ENCODE assay signal across 8 mouse cellular contexts in genomic region chr4:120161166-120161949, GRCm38 (mm10). TPM values are rescaled to one million over a fixed set of nuclear protein-coding genes. Genes with fewer than 3 reads are reported as not detected.
A peak's percentile ranks its signal among the peaks of the same experiment; 100 is the strongest.
DNase-seq lines count a peak whose midpoint lies in the region; ATAC-seq lines count a peak whose summit lies in the region.

Gene Edn2, plus strand, starts transcription at chr4:120161206.

- peak; percentile 3 for DNase-seq in embryonic facial prominence, embryonic 11.5 days (ENCODE audit: low spot score)
- DNase-seq in embryonic facial prominence, embryonic 10.5 days (ENCODE audit: low spot score) = no peak
- DNase-seq in adrenal gland, postnatal 14 days = peak; percentile 93
- peak; percentile 85 to 90 for DNase-seq in kidney, postnatal 4 days
- peak; percentile 60 for DNase-seq in ovary, postnatal 10 days (ENCODE audit: low spot score)
- DNase-seq in layer of hippocampus, postnatal 10 days (ENCODE audit: low spot score in 2 of 2) = no peak
- DNase-seq in layer of hippocampus, postnatal 36 days = no peak

- no peak within 1 kb of the TSS for H3K27ac ChIP-seq in embryonic facial prominence, embryonic 11.5 days (replicated peaks; ENCODE audit: low read depth, low read length)
- H3K27ac ChIP-seq in embryonic facial prominence, embryonic 10.5 days (replicated peaks) = no peak within 1 kb of the TSS
- H3K27ac ChIP-seq in heart, embryonic 15.5 days = 0 out of 2 replicates have a peak within 1 kb of the TSS, but pooled peaks have one; percentile 37

- H3K36me3 ChIP-seq in embryonic facial prominence, embryonic 11.5 days (replicated peaks; ENCODE audit: control insufficient read depth, insufficient read depth, low read depth, low read length) = no peaks in the 10 kb centered on the region
- H3K36me3 ChIP-seq in embryonic facial prominence, embryonic 10.5 days (replicated peaks) = no peaks in the 10 kb centered on the region
- H3K36me3 ChIP-seq in heart, embryonic 15.5 days = no peaks in the 10 kb centered on the region

- H3K9ac ChIP-seq in embryonic facial prominence, embryonic 11.5 days (replicated peaks; ENCODE audit: low read length) = no peak within 1 kb of the TSS
- H3K9ac ChIP-seq in heart, embryonic 15.5 days = 0 out of 2 replicates have a peak within 1 kb of the TSS, but pooled peaks have one; percentile 16

- no peaks in the 10 kb centered on the region for H3K9me3 ChIP-seq in embryonic facial prominence, embryonic 11.5 days (replicated peaks; ENCODE audit: control insufficient read depth, low read length)
- no peaks in the 10 kb centered on the region for H3K9me3 ChIP-seq in embryonic facial prominence, embryonic 10.5 days
- no peaks in the 10 kb centered on the region for H3K9me3 ChIP-seq in heart, embryonic 15.5 days (replicated peaks)

- no peaks in the 10 kb centered on the region for H3K4me1 ChIP-seq in embryonic facial prominence, embryonic 11.5 days (ENCODE audit: control insufficient read depth, insufficient read depth, low read length)
- peaks cover 19% of the 10 kb centered on the region for H3K4me1 ChIP-seq in embryonic facial prominence, embryonic 10.5 days
- peaks cover 41% of the 10 kb centered on the region for H3K4me1 ChIP-seq in heart, embryonic 15.5 days (replicated peaks)

- 43% methylated on average over 29 of the region's 29 CpGs for WGBS in embryonic facial prominence, embryonic 11.5 days
- 36% methylated on average over 29 of the region's 29 CpGs for WGBS in embryonic facial prominence, embryonic 10.5 days
- 36% methylated on average over 29 of the region's 29 CpGs for WGBS in heart, embryonic 15.5 days

- no peak for ATAC-seq in embryonic facial prominence, embryonic 11.5 days (replicated peaks; ENCODE audit: insufficient number of reproducible peaks, low FRiP score, low TSS enrichment, low read depth)
- ATAC-seq in heart, embryonic 15.5 days (replicated peaks; ENCODE audit: insufficient number of reproducible peaks, insufficient read depth, low FRiP score, low read depth) = peak; percentile 85

- no peaks in the 10 kb centered on the region; the same call in 1 of the 2 replicates for H3K27me3 ChIP-seq in embryonic facial prominence, embryonic 11.5 days (ENCODE audit: control insufficient read depth, insufficient read depth, low read length)
- peaks cover 42% of the 10 kb centered on the region for H3K27me3 ChIP-seq in embryonic facial prominence, embryonic 10.5 days (replicated peaks; ENCODE audit: low read depth, poor library complexity, severe bottlenecking)
- H3K27me3 ChIP-seq in heart, embryonic 15.5 days = peaks cover 6% of the 10 kb centered on the region; the same call in 1 of the 2 replicates

- no peak within 1 kb of the TSS for H3K4me2 ChIP-seq in embryonic facial prominence, embryonic 11.5 days (ENCODE audit: low read depth, low read length)
- peak within 1 kb of the TSS; percentile 55 for H3K4me2 ChIP-seq in heart, embryonic 15.5 days

- no peak within 1 kb of the TSS for H3K4me3 ChIP-seq in embryonic facial prominence, embryonic 11.5 days (ENCODE audit: low read depth, low read length)
- no peak within 1 kb of the TSS for H3K4me3 ChIP-seq in embryonic facial prominence, embryonic 10.5 days
- H3K4me3 ChIP-seq in heart, embryonic 15.5 days = peak within 1 kb of the TSS; percentile 25; the same call in 1 of the 2 replicates

RNA-seq across cellular contexts. Expression of gene Edn2, which starts in this region (rescaled TPM):
- polyA plus RNA-seq in embryonic facial prominence, embryonic 11.5 days (2014; fragmentation: Nextera tagmentation; extraction: Ambion mirVana) = 0.14 and 0.20 TPM in 2 replicates
- polyA plus RNA-seq in embryonic facial prominence, embryonic 10.5 days (2016; fragmentation: Nextera tagmentation; extraction: Ambion mirVana) = not detected in 2 replicates
- not detected in 2 replicates for total RNA-seq in adrenal gland, postnatal 14 days (2021)
- 0.54 and 0.71 TPM in 2 replicates for polyA plus RNA-seq in heart, embryonic 15.5 days (2015; fragmentation: Nextera tagmentation; extraction: Ambion mirVana)
- total RNA-seq in layer of hippocampus, postnatal 10 days (2021) = not detected
- total RNA-seq in layer of hippocampus, postnatal 36 days (2021) = not detected

Comparison
In these comparisons a context has a peak if more than half of its experiments do, and no peak if none do; other contexts are left out.
1. Peak in DNase-seq in embryonic facial prominence, embryonic 11.5 days; RNA of the gene not detected or under 1 TPM.
2. Peak in DNase-seq in adrenal gland, postnatal 14 days; RNA of the gene not detected or under 1 TPM.
3. Peak in ATAC-seq, H3K4me3 ChIP-seq, H3K27ac ChIP-seq, H3K9ac ChIP-seq and H3K4me2 ChIP-seq in heart, embryonic 15.5 days; RNA of the gene not detected or under 1 TPM.
4. DNase-seq: peak in kidney, postnatal 4 days (2 of 2) and ovary, postnatal 10 days (single experiment); none in embryonic facial prominence, embryonic 10.5 days (single experiment), layer of hippocampus, postnatal 10 days (0 of 2) and layer of hippocampus, postnatal 36 days (0 of 2).